Mouse (Mus musculus) kidney, adult 8-10 months (tissue): ENCODE data around the gene Rbfox3.

Experiments
- DNase-seq, 2 experiments: peaks; one replicate each; pipeline ENCODE4 v3.0.0; 2022

Rbfox3 gene

GRCm38 (mm10) chr11:118905656-118906055 is 5.7 kb downstream of the Rbfox3 start:
- DNase-seq, result no peak

- DNase-seq, result no peak
These were observed 7.1 kb downstream of the Rbfox3 start for GRCm38 (mm10) chr11:118904253-118904652.

GRCm38 (mm10) chr11:118899771-118900545 is 11.4 kb downstream of the Rbfox3 start:
- DNase-seq, result no peak

GRCm38 (mm10) chr11:118898643-118899042 is 12.8 kb downstream of the Rbfox3 start:
- DNase-seq, result peak; percentile 9 to 43

- DNase-seq, result no peak
These were observed 13.2 kb downstream of the Rbfox3 start for GRCm38 (mm10) chr11:118898156-118898555.

GRCm38 (mm10) chr11:118897114-118897841 is 14.1 kb downstream of the Rbfox3 start:
- no peak for DNase-seq

- DNase-seq, result no peak
These were observed 15.2 kb downstream of the Rbfox3 start for GRCm38 (mm10) chr11:118896032-118896675.

GRCm38 (mm10) chr11:118894835-118895234 is 16.6 kb downstream of the Rbfox3 start:
- no peak for DNase-seq

- DNase-seq, result no peak
These were observed 17.2 kb downstream of the Rbfox3 start for GRCm38 (mm10) chr11:118894196-118894595.

- no peak for DNase-seq
These were observed 18.5 kb downstream of the Rbfox3 start for GRCm38 (mm10) chr11:118892876-118893275.

- DNase-seq, result no peak
These were observed 19.9 kb downstream of the Rbfox3 start for GRCm38 (mm10) chr11:118891516-118891915.

- no peak for DNase-seq
These were observed 20.4 kb downstream of the Rbfox3 start for GRCm38 (mm10) chr11:118890992-118891398.

GRCm38 (mm10) chr11:118890474-118890873 is 20.9 kb downstream of the Rbfox3 start:
- DNase-seq, result no peak

GRCm38 (mm10) chr11:118889500-118889899 is 21.9 kb downstream of the Rbfox3 start:
- no peak for DNase-seq

GRCm38 (mm10) chr11:118888426-118888825 is 23.0 kb downstream of the Rbfox3 start:
- DNase-seq, result no peak

- no peak for DNase-seq
These were observed 24.2 kb downstream of the Rbfox3 start for GRCm38 (mm10) chr11:118887206-118887605.

GRCm38 (mm10) chr11:118886269-118886965 is 25.0 kb downstream of the Rbfox3 start:
- no peak for DNase-seq

GRCm38 (mm10) chr11:118885604-118886003 is 25.8 kb downstream of the Rbfox3 start:
- DNase-seq, result no peak

GRCm38 (mm10) chr11:118885135-118885534 is 26.3 kb downstream of the Rbfox3 start:
- no peak for DNase-seq

- no peak for DNase-seq
These were observed 28.3 kb downstream of the Rbfox3 start for GRCm38 (mm10) chr11:118883143-118883542.

GRCm38 (mm10) chr11:118881786-118882495 is 29.5 kb downstream of the Rbfox3 start:
- DNase-seq, result no peak

- DNase-seq, result no peak
These were observed 31.8 kb downstream of the Rbfox3 start for GRCm38 (mm10) chr11:118879466-118880150.
